Mouse (Mus musculus): ENCODE results near the gene Baiap2l1.

DNA sequence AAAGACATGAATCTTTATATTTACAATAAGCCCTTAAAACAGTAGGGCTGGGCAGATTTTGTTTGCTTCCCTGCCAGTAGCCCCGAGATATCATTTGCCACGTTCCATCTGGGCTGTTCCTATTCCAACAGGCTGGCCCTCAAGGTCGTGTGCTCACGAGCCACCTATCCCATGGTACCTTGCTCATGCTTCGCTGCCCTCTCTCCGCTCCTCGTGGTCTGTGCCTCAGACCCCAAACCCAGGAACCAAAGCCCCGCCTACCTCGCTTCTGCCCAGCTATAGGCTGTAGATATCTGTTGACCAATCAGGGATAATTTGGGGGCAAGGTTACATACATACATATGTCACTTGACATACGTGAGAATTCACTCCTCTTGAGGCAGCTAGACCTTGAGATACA is 110.6 kb downstream of the Baiap2l1 start:
- TF ChIP-seq POLR2A (IDR thresholded peaks at IDR 0.05; ENCODE audit: extremely low read depth, insufficient read depth, low read length) (no peak), CTCF (IDR thresholded peaks at IDR 0.05; ENCODE audit: low read depth, low read length) (no peak)

Data from liver, adult 2 months (tissue).